Mouse (Mus musculus) Patski (cell line): Measurements from ENCODE around the gene Ptpn1. TPM values are rescaled to one million over a fixed set of nuclear protein-coding genes. Genes with fewer than 3 reads are reported as not detected.

Experiments used
- ATAC-seq: fragments of 100-300 bp; one replicate; pipeline ENCODE4 v1.8.0; 2021
- CTCF ChIA-PET: fragments of 350-600 bp; sonication (Branson Sonifier 250); formaldehyde crosslinking; loops from one replicate; lab custom pipeline; 2022; ENCODE audit warnings: inconsistent platforms; lab: Charles Lee
- POLR2A ChIA-PET: fragments of 350-600 bp; sonication (Branson Sonifier 250); formaldehyde crosslinking; loops from one replicate; lab custom pipeline; 2022; ENCODE audit warnings: antibody characterized with exemption, inconsistent platforms; lab: Charles Lee
- DNase-seq: peaks from one replicate; pipeline ENCODE4 v3.0.0-alpha.2; 2011; ENCODE audit warnings: low read depth, low spot score
- H3K27me3 ChIP-seq: fragments of 371-371 bp; one replicate; pipeline ENCODE4 v1.5.1; 2021
- CTCF ChIP-seq: fragments of 100-300 bp; IDR thresholded peaks from one replicate; pipeline ENCODE4 v1.5.1; 2021
- in situ Hi-C: fragments of 300-500 bp; cut with MboI; formaldehyde crosslinking; loops from 3 replicates; pipeline ENCODE4 v1.11.1; 2018; ENCODE audit warnings: low pct_unique_long_range_greater_than_20kb, mixed read lengths
- polyA plus RNA-seq: library from polyadenylated mRNA; unstranded; gene quantifications from one replicate; pipeline ENCODE4 v1.2.3, GENCODE M21; 2021

The Ptpn1 gene
- polyA plus RNA-seq, 1 experiment from 2014 or later, result 49.2 TPM

- H3K27me3 ChIP-seq, result no peaks in the 10 kb centered on the region
- in situ Hi-C loops, result loop anchor here (5.0 to 10.0 kb wide), 2 partner anchors 75 to 368 kb away; no protein-coding TSS in a partner anchor
- no peak for DNase-seq
- ATAC-seq, result no peak
- CTCF ChIA-PET, result no interaction called here
- POLR2A ChIA-PET, result no interaction called here
- no peak for TF ChIP-seq CTCF
These were observed 31.9 kb upstream of the Ptpn1 start for GRCm38 (mm10) chr2:167899989-167900421.

GRCm38 (mm10) chr2:167902116-167902703 lies 29.6 kb upstream of the Ptpn1 start:
- CTCF ChIA-PET, result no interaction called here
- no peak for ATAC-seq
- no peak for DNase-seq
- in situ Hi-C loops, result loop anchor here (10.0 kb wide), 1 partner anchor 73 kb away; no protein-coding TSS in a partner anchor
- TF ChIP-seq CTCF, result no peak
- no peaks in the 10 kb centered on the region for H3K27me3 ChIP-seq
- POLR2A ChIA-PET, result no interaction called here

GRCm38 (mm10) chr2:167903242-167903952 lies 28.5 kb upstream of the Ptpn1 start:
- ATAC-seq (no peak), DNase-seq (no peak)
- H3K27me3 ChIP-seq, result peaks cover 6% of the 10 kb centered on the region
- CTCF ChIA-PET, result interaction anchor here (1.3 to 1.5 kb wide), 2 partner anchors 8 to 223 kb away, joined by 3 to 5 read pairs; no protein-coding TSS in a partner anchor
- in situ Hi-C loops, result loop anchor here (10.0 kb wide), 1 partner anchor 71 kb away; no protein-coding TSS in a partner anchor
- TF ChIP-seq CTCF, result no peak
- POLR2A ChIA-PET, result no interaction called here

- DNase-seq (no peak), ATAC-seq (no peak)
- ChIA-PET POLR2A (no interaction called here), CTCF (interaction anchor here (1.5 kb wide), 1 partner anchor 10 kb away, joined by 3 read pairs; no protein-coding TSS in a partner anchor)
- peaks cover 6% of the 10 kb centered on the region for H3K27me3 ChIP-seq
- in situ Hi-C loops, result loop anchor here (10.0 kb wide), 1 partner anchor 70 kb away; no protein-coding TSS in a partner anchor
- TF ChIP-seq CTCF, result no peak
These were observed 27.1 kb upstream of the Ptpn1 start for GRCm38 (mm10) chr2:167904621-167905367.

- H3K27me3 ChIP-seq, result peaks cover 6% of the 10 kb centered on the region
- ATAC-seq (no peak), DNase-seq (no peak)
- no peak for TF ChIP-seq CTCF
- in situ Hi-C loops, result loop anchor here (10.0 kb wide), 1 partner anchor 69 kb away; no protein-coding TSS in a partner anchor
- CTCF ChIA-PET, result no interaction called here
- POLR2A ChIA-PET, result no interaction called here
These were observed 26.3 kb upstream of the Ptpn1 start for GRCm38 (mm10) chr2:167905561-167905960.

GRCm38 (mm10) chr2:167906729-167907128 lies 25.1 kb upstream of the Ptpn1 start:
- CTCF ChIA-PET, result no interaction called here
- DNase-seq (no peak), ATAC-seq (no peak)
- H3K27me3 ChIP-seq, result peaks cover 6% of the 10 kb centered on the region
- in situ Hi-C loops, result loop anchor here (10.0 kb wide), 1 partner anchor 68 kb away; no protein-coding TSS in a partner anchor
- POLR2A ChIA-PET, result interaction anchor here (0.8 kb wide), 1 partner anchor 214 kb away, joined by 3 read pairs; no protein-coding TSS in a partner anchor
- no peak for TF ChIP-seq CTCF

- ChIA-PET POLR2A (no interaction called here), CTCF (interaction anchor here (1.4 to 1.8 kb wide), 3 partner anchors 12 to 229 kb away, joined by 4 to 7 read pairs (median 4); no protein-coding TSS in a partner anchor)
- peaks cover 6% of the 10 kb centered on the region for H3K27me3 ChIP-seq
- no peak for TF ChIP-seq CTCF
- DNase-seq (no peak), ATAC-seq (no peak)
- in situ Hi-C loops, result loop anchor here (10.0 kb wide), 1 partner anchor 65 kb away; no protein-coding TSS in a partner anchor
These were observed 22.2 kb upstream of the Ptpn1 start for GRCm38 (mm10) chr2:167909531-167910177.

GRCm38 (mm10) chr2:167910178-167910540 lies 21.7 kb upstream of the Ptpn1 start:
- POLR2A ChIA-PET, result no interaction called here
- in situ Hi-C loops, result no loop called here
- CTCF ChIA-PET, result interaction anchor here (1.4 to 1.8 kb wide), 3 partner anchors 13 to 230 kb away, joined by 4 to 7 read pairs (median 4); no protein-coding TSS in a partner anchor
- no peak for DNase-seq
- H3K27me3 ChIP-seq, result peaks cover 6% of the 10 kb centered on the region
- no peak for ATAC-seq
- TF ChIP-seq CTCF, result no peak

GRCm38 (mm10) chr2:167911511-167911910 lies 20.3 kb upstream of the Ptpn1 start:
- in situ Hi-C loops, result no loop called here
- no peak for DNase-seq
- CTCF ChIA-PET, result no interaction called here
- ATAC-seq, result no peak
- no peak for TF ChIP-seq CTCF
- POLR2A ChIA-PET, result no interaction called here
- H3K27me3 ChIP-seq, result peaks cover 6% of the 10 kb centered on the region

GRCm38 (mm10) chr2:167919081-167919480 lies 12.8 kb upstream of the Ptpn1 start:
- no peak for DNase-seq
- ChIA-PET CTCF (no interaction called here), POLR2A (no interaction called here)
- in situ Hi-C loops, result no loop called here
- H3K27me3 ChIP-seq, result no peaks in the 10 kb centered on the region
- ATAC-seq, result no peak
- TF ChIP-seq CTCF, result no peak
